In the genomic region with DNA sequence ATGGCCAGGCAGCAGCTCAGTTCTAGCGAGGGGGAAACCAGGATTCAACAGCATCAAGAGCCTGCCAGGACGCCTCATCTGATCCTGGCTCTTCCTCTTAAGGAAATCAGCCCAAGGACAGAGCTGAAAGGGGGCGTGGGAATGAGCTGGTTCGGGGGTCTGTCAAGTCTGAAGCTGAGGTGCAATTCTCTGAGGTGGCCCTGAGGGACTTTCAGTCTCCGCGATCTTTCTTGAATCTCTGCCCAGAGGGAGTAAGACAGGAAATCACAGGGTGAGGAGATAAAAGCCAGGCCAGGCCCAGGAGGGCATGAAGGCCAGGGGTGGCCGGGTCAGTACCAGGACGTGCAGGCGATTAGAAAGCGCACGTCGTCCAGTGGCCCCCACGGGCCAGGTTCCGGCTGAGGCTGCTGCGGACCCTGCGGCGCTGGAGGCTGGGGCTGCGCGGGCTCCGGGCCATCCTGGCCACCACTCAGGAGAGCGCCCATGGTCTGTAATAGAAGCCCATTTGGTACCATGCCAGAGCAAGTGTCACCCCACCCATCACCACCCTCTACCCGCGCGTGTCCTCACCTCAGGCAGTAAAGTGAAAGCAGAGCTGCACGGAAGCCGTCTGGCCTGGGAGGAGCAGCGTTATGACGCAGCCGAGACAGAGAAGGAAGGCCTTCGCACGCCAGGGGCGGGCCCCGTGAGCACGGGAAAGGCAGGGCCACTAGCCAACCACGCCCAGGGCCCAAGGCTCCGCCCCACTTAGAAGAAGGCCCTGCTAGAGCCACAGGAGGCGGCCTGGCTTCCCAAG, we compare ENCODE assay signal across 8 mouse cellular contexts. TPM values are rescaled to one million over a fixed set of nuclear protein-coding genes. Genes with fewer than 3 reads are reported as not detected.
A peak's percentile ranks its signal among the peaks of the same experiment; 100 is the strongest.
DNase-seq lines count a peak whose midpoint lies in the region; ATAC-seq lines count a peak whose summit lies in the region.

No protein-coding gene starts in this region.

- peak; percentile 92 for ATAC-seq in hindbrain, embryonic 12.5 days (ENCODE audit: low FRiP score)

- peak overlapping the region; percentile 83 for H3K4me2 ChIP-seq in hindbrain, embryonic 12.5 days (replicated peaks)

- H3K9ac ChIP-seq in hindbrain, embryonic 12.5 days, result peak overlapping the region; percentile 83

- H3K36me3 ChIP-seq in hindbrain, embryonic 12.5 days, result peaks cover 47% of the 10 kb centered on the region

- peak overlapping the region; percentile 50 for H3K4me3 ChIP-seq in hindbrain, embryonic 12.5 days

- no peaks in the 10 kb centered on the region for H3K9me3 ChIP-seq in hindbrain, embryonic 12.5 days (replicated peaks)

- WGBS in hindbrain, embryonic 12.5 days, result 3% methylated on average over 37 of the region's 37 CpGs

- H3K27ac ChIP-seq in hindbrain, embryonic 12.5 days, result peak overlapping the region; percentile 79

- peak; percentile 97 for DNase-seq in Muller cell, postnatal 12 days (ENCODE audit: inconsistent ontology term)
- peak; percentile 96 for DNase-seq in cerebellum, adult 9-11 months
- peak; percentile 91 to 92 for DNase-seq in frontal cortex, postnatal 10 days (ENCODE audit: low spot score in 2 of 2)
- peak; percentile 92 to 94 for DNase-seq in layer of hippocampus, postnatal 14 days (ENCODE audit: low spot score in 2 of 2)
- peak; percentile 95 for DNase-seq in lung, postnatal 14 days
- DNase-seq in retina, adult 2 months (ENCODE audit: low read depth, low spot score), result peak; percentile 77
- peak; percentile 93 to 95 for DNase-seq in thymus, postnatal 36 days

- peaks cover 3% of the 10 kb centered on the region; the same call in 1 of the 2 replicates for H3K27me3 ChIP-seq in hindbrain, embryonic 12.5 days

- peaks cover 22% of the 10 kb centered on the region for H3K4me1 ChIP-seq in hindbrain, embryonic 12.5 days

RNA-seq across cellular contexts. Expression of a gene that starts 0.4 kb away (rescaled TPM):
- 17.1 and 17.3 TPM in 2 replicates for polyA plus RNA-seq in hindbrain, embryonic 12.5 days (2016; fragmentation: Nextera tagmentation; extraction: Ambion mirVana)
- total RNA-seq in layer of hippocampus, postnatal 14 days (2021), result 10 to 100 TPM; 43.8 to 45.6 TPM

RNA-seq across cellular contexts. Expression of a gene that starts 7.9 kb away (rescaled TPM):
- 151 and 160 TPM in 2 replicates for polyA plus RNA-seq in hindbrain, embryonic 12.5 days (2016; fragmentation: Nextera tagmentation; extraction: Ambion mirVana)
- total RNA-seq in layer of hippocampus, postnatal 14 days (2021), result 10 to 100 TPM; 68.1 to 69.9 TPM

RNA-seq across cellular contexts. Expression of a gene that starts 15.9 kb away (rescaled TPM):
- 0.41 and 0.46 TPM in 2 replicates for polyA plus RNA-seq in hindbrain, embryonic 12.5 days (2016; fragmentation: Nextera tagmentation; extraction: Ambion mirVana)
- not detected for total RNA-seq in layer of hippocampus, postnatal 14 days (2021)

RNA-seq across cellular contexts. Expression of a gene that starts 43.7 kb away (rescaled TPM):
- 5.3 and 6.0 TPM in 2 replicates for polyA plus RNA-seq in hindbrain, embryonic 12.5 days (2016; fragmentation: Nextera tagmentation; extraction: Ambion mirVana)
- 10 to 100 TPM; 50.0 to 53.3 TPM for total RNA-seq in layer of hippocampus, postnatal 14 days (2021)

Comparison
In these comparisons a context has a peak if more than half of its experiments do, and no peak if none do; other contexts are left out.
1. Peak in every context shown above with its lines: DNase-seq, ATAC-seq, H3K4me3 ChIP-seq and H3K27ac ChIP-seq.